Mouse (Mus musculus) cerebellum, adult (tissue): ENCODE measurements at regions not wholly inside any gene's neighbourhood (a gene's known extent, or its start where the extent isn't known, plus 50 kb on each side); places are given as distances from the start of the nearest gene placed in this dataset.

ENCODE experiments used
- ATAC-seq: cut with Nextera tagmentation; 2 replicates; pipeline ENCODE4 v1.9.2; 2017; ENCODE audit warnings: mild to moderate bottlenecking, moderate library complexity, mixed read lengths; ENCODE audit not compliant: insufficient number of reproducible peaks, low FRiP score, low TSS enrichment

GRCm38 (mm10) chr10:102712263-102712662 is 200.2 kb downstream of the Rassf9 start:
- ATAC-seq = no peak

GRCm38 (mm10) chr10:102705848-102706247 is 193.8 kb downstream of the Rassf9 start:
- ATAC-seq = no peak

- no peak for ATAC-seq
Measured at GRCm38 (mm10) chr10:102694810-102695209, 182.8 kb downstream of the Rassf9 start.

GRCm38 (mm10) chr10:102689966-102690365 is 177.9 kb downstream of the Rassf9 start:
- no peak for ATAC-seq

- ATAC-seq = peak; percentile 51; the same call in 1 of the 2 replicates
Measured at GRCm38 (mm10) chr10:102686667-102687397, 174.8 kb downstream of the Rassf9 start.

GRCm38 (mm10) chr10:102685833-102686434 is 173.9 kb downstream of the Rassf9 start:
- ATAC-seq = no peak

DNA sequence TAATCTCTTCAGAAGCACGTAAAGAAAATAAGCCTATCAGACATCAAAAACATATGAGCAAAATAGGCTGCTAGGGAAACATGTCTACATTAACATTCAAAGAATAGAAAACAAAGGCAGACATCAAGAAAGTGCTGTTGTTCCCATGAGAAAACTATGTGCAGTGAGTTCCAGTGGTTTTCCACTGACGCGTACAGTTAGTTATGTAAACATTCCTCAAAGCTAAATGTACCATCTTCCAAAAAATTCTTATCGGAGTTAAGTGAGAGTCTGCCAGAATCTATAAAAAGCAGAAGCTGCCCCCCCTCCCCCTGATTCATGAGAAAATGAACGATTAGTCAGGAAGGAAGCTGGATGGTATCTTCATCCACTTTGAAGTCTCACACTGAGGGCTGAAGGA is 155.3 kb downstream of the Rassf9 start:
- no peak for ATAC-seq

DNA sequence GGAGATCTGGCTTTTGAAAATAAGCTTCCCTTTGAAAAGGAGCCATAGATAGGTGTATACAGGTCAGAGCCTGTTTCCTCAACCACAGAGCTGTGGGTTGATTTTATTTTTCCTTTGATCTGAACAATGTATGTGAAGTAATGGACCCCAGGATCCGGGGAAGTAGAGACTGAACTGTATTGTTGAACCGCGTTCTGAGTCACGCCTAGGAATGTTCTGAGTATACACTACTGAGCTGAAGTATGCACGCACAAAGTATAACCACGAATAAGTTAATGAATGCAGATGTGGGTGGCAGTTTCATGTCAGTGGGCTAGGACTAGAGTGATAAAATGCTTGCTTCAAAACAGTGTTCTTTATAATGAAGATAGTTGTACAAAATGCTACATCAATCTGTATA is 147.7 kb downstream of the Rassf9 start:
- no peak for ATAC-seq

DNA sequence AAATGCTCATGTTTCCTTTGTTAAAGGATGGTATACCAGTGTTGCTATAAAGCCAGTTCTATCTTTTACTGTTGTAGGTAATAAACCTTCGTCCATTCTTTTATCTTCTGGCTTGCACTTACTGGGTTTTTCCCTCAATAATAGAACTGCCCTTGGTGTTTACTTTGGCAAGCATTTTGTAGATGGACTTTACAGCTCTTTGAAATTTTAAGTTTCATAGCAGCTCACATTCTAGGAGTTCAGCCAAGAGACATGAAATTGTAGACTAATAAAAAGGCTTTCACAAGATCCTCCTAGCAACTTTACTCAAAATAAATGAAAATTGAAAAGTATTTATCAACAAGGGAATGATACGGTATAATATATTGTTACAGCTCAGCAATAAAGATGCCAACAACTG is 124.5 kb downstream of the Rassf9 start:
- no peak for ATAC-seq

DNA sequence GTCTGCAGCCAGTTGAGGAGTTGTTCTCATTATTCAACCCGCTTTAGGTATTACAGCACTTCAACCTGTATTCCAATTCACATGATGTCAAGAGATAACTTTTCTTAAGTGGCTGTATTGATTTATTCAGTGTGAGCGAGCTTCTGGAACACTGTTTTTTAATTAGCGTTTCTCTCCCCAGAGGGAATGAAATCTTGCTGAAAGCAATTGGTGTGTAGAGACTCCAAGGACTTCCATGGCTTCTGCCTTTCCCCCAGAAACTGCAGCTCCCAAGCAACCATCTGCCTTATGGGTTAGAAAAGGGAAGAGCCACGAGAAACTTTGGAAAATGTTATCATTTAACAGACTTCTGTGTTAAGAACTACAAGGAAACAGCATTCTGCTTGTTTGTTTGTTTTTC is 121.4 kb downstream of the Rassf9 start:
- ATAC-seq = no peak

DNA sequence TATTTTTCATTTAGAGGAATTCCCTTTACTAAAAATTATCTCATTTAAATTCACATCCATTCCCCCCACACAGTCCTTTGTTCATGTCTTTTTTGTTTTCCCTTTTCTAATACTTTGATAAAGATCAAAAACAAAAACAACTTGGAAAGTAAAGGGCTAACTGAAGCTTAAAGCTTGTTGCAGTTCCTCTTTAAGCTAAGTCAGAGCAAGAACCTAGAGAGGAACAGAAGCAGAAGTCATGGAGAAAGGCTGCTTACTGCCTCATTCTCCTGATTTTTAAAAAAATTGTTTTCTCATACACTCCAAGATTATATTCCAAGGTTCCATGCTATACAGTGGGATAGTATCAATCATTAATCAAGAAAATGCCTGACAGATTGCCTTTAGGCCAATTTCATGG is 116.6 kb downstream of the Rassf9 start:
- no peak for ATAC-seq

- ATAC-seq = no peak
Measured at GRCm38 (mm10) chr10:102623895-102624294, 111.9 kb downstream of the Rassf9 start.

DNA sequence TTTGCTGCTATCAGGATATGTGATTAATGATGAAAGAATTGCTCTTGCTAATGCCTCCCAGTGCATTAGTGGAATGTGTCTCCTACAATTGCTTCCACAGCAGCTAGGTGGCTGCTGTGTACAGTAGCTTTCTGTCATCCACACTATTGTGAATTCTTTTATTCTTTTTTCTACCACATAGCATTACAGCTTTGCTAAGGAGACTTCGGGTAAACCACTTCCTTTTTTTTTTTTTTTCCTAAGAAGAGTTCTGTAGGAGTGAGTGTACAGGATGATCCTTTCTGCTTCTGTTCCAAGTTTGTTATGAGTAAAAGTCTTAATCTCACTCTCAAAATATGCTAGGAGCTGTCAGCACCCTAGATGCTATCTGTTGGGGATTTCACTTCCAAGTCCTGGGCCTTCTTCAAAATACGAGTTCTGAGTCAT is 110.6 kb downstream of the Rassf9 start:
- no peak for ATAC-seq

DNA sequence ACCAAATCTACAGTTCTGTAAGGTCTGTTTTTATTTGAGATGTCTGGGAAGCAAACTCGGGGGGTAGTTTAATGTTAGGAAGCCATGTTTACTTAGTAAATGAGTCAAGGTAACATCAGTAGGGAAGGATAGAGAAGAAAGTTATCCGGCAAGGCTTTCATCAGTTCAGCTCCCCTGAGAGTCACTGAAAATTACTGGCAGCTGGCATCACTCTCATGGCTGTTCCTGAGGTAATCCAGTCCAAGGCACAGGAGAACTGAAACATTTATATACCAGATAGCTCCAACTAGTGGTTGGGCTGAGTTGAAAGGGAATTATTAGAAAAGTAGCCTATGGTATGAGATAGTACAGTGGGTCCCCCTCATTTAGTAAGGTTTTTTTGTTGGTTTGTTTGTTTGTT is 106.7 kb downstream of the Rassf9 start:
- no peak for ATAC-seq

DNA sequence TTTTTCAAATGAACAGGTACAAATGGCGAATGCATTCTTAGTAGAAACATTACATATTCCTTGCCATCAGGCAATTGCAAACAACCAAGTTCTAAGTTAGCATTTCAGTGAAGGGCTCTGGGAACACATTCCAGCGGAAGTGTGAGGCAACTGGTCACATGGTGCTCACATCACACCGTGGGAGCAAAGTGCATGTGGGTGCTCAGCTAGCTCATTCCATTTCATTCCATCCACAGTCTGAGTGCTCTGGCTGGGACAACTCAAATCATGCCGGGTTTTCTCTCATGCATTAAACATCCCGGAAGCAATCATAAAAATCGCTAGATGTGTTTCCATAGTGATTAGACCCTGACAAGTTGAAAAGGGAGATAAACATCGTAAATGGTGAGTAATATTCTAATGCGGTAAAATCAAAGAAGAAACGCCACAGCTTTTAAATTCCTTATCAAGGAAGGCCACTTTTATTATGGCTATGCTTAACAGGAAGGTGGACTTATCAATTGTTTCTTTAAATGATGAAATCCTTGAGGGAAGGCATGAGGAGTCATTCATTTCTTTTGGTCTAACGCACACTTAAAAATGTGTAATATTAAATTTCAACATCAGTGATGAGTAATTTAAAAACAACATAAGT is 104.1 kb downstream of the Rassf9 start:
- no peak for ATAC-seq
